Comparison of ENCODE assay signal across 19 mouse cellular contexts in the genomic region with DNA sequence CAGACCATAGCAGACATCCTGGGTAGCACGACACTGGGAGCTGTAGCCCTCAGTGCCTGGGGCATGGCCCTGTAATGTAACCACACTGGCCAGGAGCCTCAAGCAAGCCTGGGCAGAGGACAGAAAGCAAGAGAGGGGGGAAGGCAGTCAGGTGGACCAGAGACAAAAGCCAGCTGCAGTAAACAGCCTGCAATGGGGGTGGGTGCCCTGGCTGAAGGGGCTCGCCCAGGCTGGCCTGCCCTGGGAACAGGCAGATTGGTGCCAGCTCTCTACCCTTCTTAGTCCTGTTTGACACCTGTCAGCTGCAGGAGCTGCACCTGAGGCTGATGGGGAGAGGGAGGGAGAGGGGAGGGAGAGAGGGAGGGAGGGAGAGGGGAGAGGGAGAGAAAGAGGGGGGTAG. TPM values are rescaled to one million over a fixed set of nuclear protein-coding genes. Genes with fewer than 3 reads are reported as not detected.
DNase-seq lines count a peak whose midpoint lies in the region; ATAC-seq lines count a peak whose summit lies in the region.
"Had no signal": no experiment of that assay in that cellular context is flagged by ENCODE, and none has a peak within 500 bp of the region (broad histone marks: within the 10 kb centered on the region; RNA-seq: fewer than 3 reads in every experiment).

No protein-coding gene starts in this region.

- no peak overlapping the region; the same call in 1 of the 2 replicates for H3K9ac ChIP-seq in midbrain, embryonic 12.5 days (replicated peaks)
- H3K9ac ChIP-seq in midbrain, embryonic 16.5 days (ENCODE audit: low read depth, low read length), result no peak overlapping the region
- peak overlapping the region; percentile 25; the same call in 1 of the 2 replicates for H3K9ac ChIP-seq in liver, embryonic 15.5 days
- H3K9ac ChIP-seq: embryonic facial prominence, embryonic 12.5 days; heart, embryonic 15.5 days had no signal

- no peak overlapping the region for H3K4me3 ChIP-seq in heart, embryonic 10.5 days
- H3K4me3 ChIP-seq in midbrain, embryonic 12.5 days, result no peak overlapping the region
- H3K4me3 ChIP-seq in midbrain, embryonic 16.5 days (ENCODE audit: low read depth, low read length), result no peak overlapping the region
- H3K4me3 ChIP-seq in embryonic facial prominence, embryonic 10.5 days, result no peak overlapping the region
- H3K4me3 ChIP-seq in liver, embryonic 15.5 days (replicated peaks), result no peak overlapping the region
- H3K4me3 ChIP-seq: embryonic facial prominence, embryonic 12.5 days; heart, embryonic 15.5 days; megakaryocyte, embryonic 14.5 days had no signal

- no peaks in the 10 kb centered on the region for H3K36me3 ChIP-seq in heart, embryonic 10.5 days
- H3K36me3 ChIP-seq in midbrain, embryonic 12.5 days, result 0 out of 2 replicates have a peak, but pooled peaks cover 7% of the 10 kb centered on the region
- H3K36me3 ChIP-seq in midbrain, embryonic 16.5 days (ENCODE audit: control insufficient read depth, insufficient read depth, low read length), result no peaks in the 10 kb centered on the region
- peaks cover 46% of the 10 kb centered on the region for H3K36me3 ChIP-seq in embryonic facial prominence, embryonic 10.5 days (replicated peaks)
- H3K36me3 ChIP-seq in liver, embryonic 15.5 days (replicated peaks), result peaks cover 16% of the 10 kb centered on the region; the same call in 1 of the 2 replicates
- H3K36me3 ChIP-seq: heart, embryonic 15.5 days had no signal

- no peaks in the 10 kb centered on the region for H3K9me3 ChIP-seq in heart, embryonic 10.5 days
- H3K9me3 ChIP-seq in midbrain, embryonic 12.5 days, result no peaks in the 10 kb centered on the region
- no peaks in the 10 kb centered on the region for H3K9me3 ChIP-seq in midbrain, embryonic 16.5 days (replicated peaks; ENCODE audit: control insufficient read depth, low read length, poor library complexity, severe bottlenecking)
- no peaks in the 10 kb centered on the region for H3K9me3 ChIP-seq in embryonic facial prominence, embryonic 10.5 days
- H3K9me3 ChIP-seq in liver, embryonic 15.5 days (replicated peaks), result no peaks in the 10 kb centered on the region
- H3K9me3 ChIP-seq: embryonic facial prominence, embryonic 12.5 days; heart, embryonic 15.5 days; megakaryocyte, embryonic 14.5 days had no signal

- H3K27me3 ChIP-seq in heart, embryonic 10.5 days (ENCODE audit: insufficient read depth, poor library complexity, severe bottlenecking), result no peaks in the 10 kb centered on the region
- no peaks in the 10 kb centered on the region for H3K27me3 ChIP-seq in midbrain, embryonic 12.5 days
- H3K27me3 ChIP-seq in midbrain, embryonic 16.5 days (ENCODE audit: control insufficient read depth, insufficient read depth, low read depth, low read length), result no peaks in the 10 kb centered on the region
- H3K27me3 ChIP-seq in embryonic facial prominence, embryonic 10.5 days (replicated peaks; ENCODE audit: low read depth, poor library complexity, severe bottlenecking), result no peaks in the 10 kb centered on the region
- no peaks in the 10 kb centered on the region for H3K27me3 ChIP-seq in liver, embryonic 15.5 days
- H3K27me3 ChIP-seq: embryonic facial prominence, embryonic 12.5 days; heart, embryonic 15.5 days; megakaryocyte, embryonic 14.5 days had no signal

- no peak; the same call in 1 of the 2 replicates for ATAC-seq in midbrain, embryonic 12.5 days (ENCODE audit: low FRiP score, low read depth)
- no peak for ATAC-seq in midbrain, embryonic 16.5 days
- no peak for ATAC-seq in liver, embryonic 15.5 days (ENCODE audit: insufficient read depth)

- peak overlapping the region; percentile 16; the same call in 1 of the 2 replicates for H3K27ac ChIP-seq in heart, embryonic 10.5 days
- H3K27ac ChIP-seq in midbrain, embryonic 12.5 days (replicated peaks), result 0 out of 2 replicates have a peak overlapping the region, but pooled peaks have one; percentile 6
- H3K27ac ChIP-seq in midbrain, embryonic 16.5 days (ENCODE audit: low read length), result no peak overlapping the region
- H3K27ac ChIP-seq in embryonic facial prominence, embryonic 10.5 days (replicated peaks), result 0 out of 2 replicates have a peak overlapping the region, but pooled peaks have one; percentile 5
- H3K27ac ChIP-seq in liver, embryonic 15.5 days (replicated peaks), result peak overlapping the region; percentile 90
- H3K27ac ChIP-seq: embryonic facial prominence, embryonic 12.5 days; heart, embryonic 15.5 days; kidney, postnatal 0 days had no signal

- H3K4me2 ChIP-seq in midbrain, embryonic 12.5 days (replicated peaks), result no peak overlapping the region
- no peak overlapping the region for H3K4me2 ChIP-seq in midbrain, embryonic 16.5 days (ENCODE audit: low read length)
- H3K4me2 ChIP-seq in liver, embryonic 15.5 days, result no peak overlapping the region
- H3K4me2 ChIP-seq: embryonic facial prominence, embryonic 12.5 days; heart, embryonic 15.5 days had no signal

- DNase-seq in heart, embryonic 10.5 days (ENCODE audit: low spot score), result no peak
- DNase-seq in heart, adult 11 months, result no peak
- no peak for DNase-seq in embryonic facial prominence, embryonic 10.5 days (ENCODE audit: low spot score)
- DNase-seq in spleen, adult 18-20 months, result no peak
- DNase-seq in neural tube, embryonic 10.5 days (ENCODE audit: extremely low spot score, low spot score), result no peak
- DNase-seq: adrenal gland, postnatal 25 days; cerebellum, postnatal 25 days; gastrocnemius, postnatal 25 days; layer of hippocampus, adult 9-11 months; left cerebral cortex, postnatal 4 days had no signal

- H3K4me1 ChIP-seq in heart, embryonic 10.5 days, result peaks cover 43% of the 10 kb centered on the region
- H3K4me1 ChIP-seq in midbrain, embryonic 12.5 days, result peaks cover 26% of the 10 kb centered on the region
- peaks cover 10% of the 10 kb centered on the region; the same call in 1 of the 2 replicates for H3K4me1 ChIP-seq in midbrain, embryonic 16.5 days (ENCODE audit: control insufficient read depth, insufficient read depth, low read length)
- peaks cover 24% of the 10 kb centered on the region for H3K4me1 ChIP-seq in embryonic facial prominence, embryonic 10.5 days
- peaks cover 98% of the 10 kb centered on the region for H3K4me1 ChIP-seq in liver, embryonic 15.5 days (replicated peaks)

- WGBS in heart, embryonic 10.5 days, result 79% methylated on average over 2 of the region's 2 CpGs
- 38% methylated on average over 2 of the region's 2 CpGs for WGBS in midbrain, embryonic 12.5 days
- 50% methylated on average over 2 of the region's 2 CpGs for WGBS in midbrain, embryonic 16.5 days
- 49% methylated on average over 2 of the region's 2 CpGs for WGBS in embryonic facial prominence, embryonic 10.5 days
- WGBS in liver, embryonic 15.5 days (ENCODE audit: insufficient replicate concordance), result 47% methylated on average over 2 of the region's 2 CpGs

RNA-seq across cellular contexts. Expression of gene Bcl11a, which starts 50.1 kb away (rescaled TPM):
- 13.5 and 23.5 TPM in 2 replicates for polyA plus RNA-seq in heart, embryonic 10.5 days (2016; fragmentation: Nextera tagmentation; extraction: Ambion mirVana)
- 66.0 and 67.3 TPM in 2 replicates for polyA plus RNA-seq in midbrain, embryonic 12.5 days (2016; fragmentation: Nextera tagmentation; extraction: Ambion mirVana)
- polyA plus RNA-seq in midbrain, embryonic 16.5 days (2015; fragmentation: Nextera tagmentation; extraction: Ambion mirVana), result 99.8 and 107 TPM in 2 replicates
- 47.0 and 62.4 TPM in 2 replicates for polyA plus RNA-seq in embryonic facial prominence, embryonic 10.5 days (2016; fragmentation: Nextera tagmentation; extraction: Ambion mirVana)
- 24.7 and 25.2 TPM in 2 replicates for polyA plus RNA-seq in liver, embryonic 15.5 days (2015; fragmentation: Nextera tagmentation; extraction: Ambion mirVana)

RNA-seq across cellular contexts. Expression of gene A830031A19Rik, which starts 53.1 kb away (rescaled TPM):
- not detected in 2 replicates for polyA plus RNA-seq in heart, embryonic 10.5 days (2016; fragmentation: Nextera tagmentation; extraction: Ambion mirVana)
- not detected in 2 replicates for polyA plus RNA-seq in midbrain, embryonic 12.5 days (2016; fragmentation: Nextera tagmentation; extraction: Ambion mirVana)
- polyA plus RNA-seq in midbrain, embryonic 16.5 days (2015; fragmentation: Nextera tagmentation; extraction: Ambion mirVana), result not detected in 2 replicates
- polyA plus RNA-seq in embryonic facial prominence, embryonic 10.5 days (2016; fragmentation: Nextera tagmentation; extraction: Ambion mirVana), result not detected in 2 replicates
- not detected in 2 replicates for polyA plus RNA-seq in liver, embryonic 15.5 days (2015; fragmentation: Nextera tagmentation; extraction: Ambion mirVana)
- polyA plus RNA-seq: embryonic facial prominence, embryonic 12.5 days; heart, embryonic 15.5 days; kidney, postnatal 0 days; lung, embryonic 16.5 days; small intestine, adult 2 months had no signal
